Mouse (Mus musculus): ENCODE measurements around the gene Prepl. TPM values are rescaled to one million over a fixed set of nuclear protein-coding genes. Genes with fewer than 3 reads are reported as not detected.

Prepl gene
- total RNA-seq, 2 experiments from 2014 or later: 85.9 to 87.3 TPM

GRCm38 (mm10) chr17:85073214-85073613, 16.8 kb downstream of the Prepl start:
- no peak for DNase-seq

DNA sequence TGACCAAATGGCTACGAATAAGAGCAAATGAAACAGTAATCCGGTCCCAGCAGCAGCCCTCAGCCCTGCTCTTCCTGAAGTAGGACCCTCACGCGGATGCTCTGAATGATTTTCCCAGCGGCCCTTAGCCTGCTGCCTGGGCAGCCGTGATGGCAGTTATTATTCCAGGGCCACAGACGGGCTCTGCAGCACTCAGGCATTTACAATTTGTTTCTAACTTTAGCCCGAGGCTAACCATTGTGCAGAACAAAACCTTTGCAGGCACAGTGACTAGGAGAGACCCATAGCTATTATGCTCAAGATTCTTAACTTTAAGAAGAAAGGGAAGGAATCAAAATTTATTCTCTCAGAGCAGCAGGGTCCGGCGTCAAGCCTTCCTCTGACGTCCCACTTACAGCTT, 17.7 kb downstream of the Prepl start:
- intact Hi-C loops (cut with DNase I; ENCODE audit: low total_unique reads): no loop called here
- DNase-seq: no peak

More at GRCm38 (mm10) chr17:85073214-85073613, 16.8 kb downstream of the Prepl start:
- intact Hi-C loops (cut with DNase I; ENCODE audit: low total_unique reads): no loop called here

DNA sequence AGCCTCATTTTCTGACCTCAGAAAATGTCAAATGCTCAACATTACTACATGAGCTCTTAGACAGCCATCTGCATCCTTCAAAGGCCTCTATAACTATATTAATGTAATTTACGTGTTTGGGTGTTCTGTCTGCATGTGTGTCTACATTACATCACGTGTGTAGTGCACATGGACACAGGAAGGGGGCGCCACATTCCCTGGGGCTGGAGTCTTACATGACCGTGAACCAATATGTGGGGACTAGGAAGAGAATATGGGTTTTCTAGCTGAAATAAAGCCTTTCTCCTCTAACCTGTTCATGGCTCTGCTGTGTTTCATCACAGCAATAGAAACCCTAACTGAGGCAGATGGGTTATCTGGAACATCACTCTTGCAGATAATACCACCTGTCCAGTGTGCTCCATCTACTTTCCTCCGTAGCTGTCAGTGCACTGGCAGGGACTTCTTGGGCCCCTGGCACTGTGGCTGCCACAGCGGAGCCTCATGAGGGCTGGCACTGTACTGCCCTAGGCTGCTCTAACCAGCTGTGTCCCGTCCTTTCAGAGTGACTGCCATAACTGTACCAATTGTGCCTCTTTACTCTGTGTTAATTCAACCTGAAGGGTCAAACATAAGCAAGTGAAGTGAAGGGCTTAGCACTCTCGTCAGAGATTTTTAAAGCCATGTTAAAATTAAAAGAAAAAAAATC, 18.8 kb downstream of the Prepl start:
- no peak for DNase-seq
- intact Hi-C loops (cut with DNase I; ENCODE audit: low total_unique reads): no loop called here

GRCm38 (mm10) chr17:85070658-85071057, 19.4 kb downstream of the Prepl start:
- DNase-seq: no peak
- intact Hi-C loops (cut with DNase I; ENCODE audit: low total_unique reads): no loop called here

GRCm38 (mm10) chr17:85067331-85067730, 22.7 kb downstream of the Prepl start:
- no peak for DNase-seq
- intact Hi-C loops (cut with DNase I; ENCODE audit: low total_unique reads): no loop called here

DNA sequence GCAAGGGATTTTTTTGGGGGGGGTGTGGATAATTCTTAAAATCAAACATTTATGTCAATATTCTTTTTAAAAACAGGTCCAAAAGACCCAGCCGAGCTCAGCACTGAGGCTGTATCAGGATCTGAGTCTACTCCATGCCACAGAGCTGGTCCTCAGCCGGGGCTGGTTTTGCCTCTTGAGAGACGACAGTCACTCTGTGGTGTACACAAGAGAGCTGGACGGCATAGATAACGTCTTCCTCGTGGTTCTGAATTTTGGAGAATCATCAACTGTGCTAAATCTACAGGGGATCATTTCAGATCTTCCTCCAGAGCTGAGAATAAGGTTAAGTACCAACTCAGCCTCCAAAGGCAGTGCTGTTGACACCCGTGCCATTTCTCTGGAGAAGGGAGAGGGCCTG, 26.5 kb downstream of the Prepl start:
- no peak for DNase-seq
- intact Hi-C loops (cut with DNase I; ENCODE audit: low total_unique reads): no loop called here

GRCm38 (mm10) chr17:85059136-85059535, 30.9 kb downstream of the Prepl start:
- intact Hi-C loops (cut with DNase I; ENCODE audit: low total_unique reads): no loop called here
- DNase-seq: no peak

DNA sequence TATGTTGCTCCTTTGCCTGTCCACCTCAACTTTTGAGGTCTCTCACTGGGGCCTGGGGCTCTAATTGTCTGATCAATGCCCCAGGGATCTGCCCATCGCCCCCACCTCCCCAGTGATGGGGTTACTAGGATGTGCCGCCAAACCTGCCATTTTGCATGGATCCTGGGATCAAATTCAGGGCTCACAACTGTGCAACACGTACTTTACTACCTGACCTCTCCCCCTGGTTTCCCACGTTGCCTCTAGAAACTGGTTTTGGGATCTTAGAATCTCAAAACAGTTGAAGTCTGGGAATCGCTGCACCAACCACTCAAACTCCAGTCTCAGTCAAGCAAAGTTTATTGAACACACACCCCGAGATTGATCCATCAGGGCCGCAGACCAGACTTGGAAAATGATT, 31.8 kb downstream of the Prepl start:
- intact Hi-C loops (cut with DNase I; ENCODE audit: low total_unique reads): no loop called here
- DNase-seq: no peak

DNA sequence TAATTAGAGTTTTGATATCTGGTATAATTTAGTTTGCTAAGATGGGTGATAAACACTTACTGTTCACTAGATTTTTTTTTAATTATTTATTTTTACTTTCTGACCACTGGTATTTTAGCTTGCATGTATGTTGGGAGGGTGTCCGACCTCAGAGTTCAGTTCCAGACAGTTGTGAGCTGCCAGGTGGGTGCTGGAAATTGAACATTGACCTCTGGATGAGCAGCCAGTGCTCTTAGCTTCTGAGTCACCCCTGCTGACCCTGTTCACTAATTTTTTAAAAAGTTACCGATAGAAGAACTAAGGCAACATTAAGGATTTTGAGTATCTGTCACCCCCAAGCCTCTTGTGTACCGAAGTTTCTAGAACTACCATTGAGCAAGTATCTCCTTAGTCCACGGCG, 41.7 kb downstream of the Prepl start:
- intact Hi-C loops (cut with DNase I; ENCODE audit: low total_unique reads): no loop called here
- no peak for DNase-seq

GRCm38 (mm10) chr17:85045160-85045559, 44.9 kb downstream of the Prepl start:
- DNase-seq: no peak
- intact Hi-C loops (cut with DNase I; ENCODE audit: low total_unique reads): no loop called here

GRCm38 (mm10) chr17:85044466-85044865, 45.6 kb downstream of the Prepl start:
- no peak for DNase-seq
- intact Hi-C loops (cut with DNase I; ENCODE audit: low total_unique reads): no loop called here

- intact Hi-C loops (cut with DNase I; ENCODE audit: low total_unique reads): no loop called here
Measured at GRCm38 (mm10) chr17:85043404-85043816, 46.6 kb downstream of the Prepl start.

GRCm38 (mm10) chr17:85042419-85042818, 47.6 kb downstream of the Prepl start:
- DNase-seq: no peak
- intact Hi-C loops (cut with DNase I; ENCODE audit: low total_unique reads): no loop called here

More at GRCm38 (mm10) chr17:85043404-85043816, 46.6 kb downstream of the Prepl start:
- no peak for DNase-seq

- no peak for DNase-seq
- intact Hi-C loops (cut with DNase I; ENCODE audit: low total_unique reads): no loop called here
Measured at GRCm38 (mm10) chr17:85040913-85041312, 49.1 kb downstream of the Prepl start.

DNA sequence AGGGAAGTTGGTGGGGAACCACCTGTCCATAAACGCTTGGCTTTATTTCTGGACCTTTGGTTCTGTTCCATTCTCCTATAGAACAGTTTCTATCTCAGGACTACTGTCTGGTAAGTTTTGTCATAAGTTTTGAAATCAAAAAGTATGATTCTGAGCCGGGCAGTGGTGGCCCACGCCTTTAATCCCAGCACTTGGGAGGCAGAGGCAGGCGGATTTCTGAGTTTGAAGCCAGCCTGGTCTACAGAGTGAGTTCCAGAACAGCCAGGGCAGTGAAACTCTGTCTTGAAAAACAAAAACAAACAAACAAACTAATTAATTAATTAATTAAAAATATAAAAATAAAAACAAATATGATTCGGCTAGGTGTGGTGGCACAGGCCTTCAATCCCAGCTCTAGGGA, 51.3 kb downstream of the Prepl start:
- DNase-seq: no peak
- intact Hi-C loops (cut with DNase I; ENCODE audit: low total_unique reads): no loop called here

- intact Hi-C loops (cut with DNase I; ENCODE audit: low total_unique reads): no loop called here
- no peak for DNase-seq
Measured at GRCm38 (mm10) chr17:85038311-85038710, 51.7 kb downstream of the Prepl start.

GRCm38 (mm10) chr17:85037855-85038254, 52.2 kb downstream of the Prepl start:
- intact Hi-C loops (cut with DNase I; ENCODE audit: low total_unique reads): no loop called here
- no peak for DNase-seq

- intact Hi-C loops (cut with DNase I; ENCODE audit: low total_unique reads): no loop called here
- DNase-seq: no peak
Measured at GRCm38 (mm10) chr17:85034068-85034467, 56.0 kb downstream of the Prepl start.

DNA sequence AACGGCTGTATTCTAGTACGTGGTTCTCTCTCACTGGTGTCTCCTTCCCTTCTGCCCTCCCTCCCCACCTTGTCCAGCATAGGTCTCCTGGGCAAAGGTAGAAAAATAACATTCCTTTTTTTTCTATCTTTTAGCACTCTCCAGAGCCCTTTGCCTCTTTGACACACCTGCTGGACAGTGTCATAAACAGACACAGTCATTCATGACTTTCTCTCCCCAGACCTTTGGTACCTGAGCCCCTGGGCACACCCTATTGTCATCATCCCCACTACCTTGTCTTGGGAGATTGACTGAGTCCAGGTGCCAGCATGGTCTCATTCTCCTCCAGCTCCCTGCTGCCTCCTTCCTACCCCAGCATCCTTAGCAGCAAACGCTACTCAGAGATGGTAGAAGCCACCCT, 57.0 kb downstream of the Prepl start:
- intact Hi-C loops (cut with DNase I; ENCODE audit: low total_unique reads): no loop called here
- no peak for DNase-seq

GRCm38 (mm10) chr17:85030651-85031050, 59.4 kb downstream of the Prepl start:
- intact Hi-C loops (cut with DNase I; ENCODE audit: low total_unique reads): no loop called here
- DNase-seq: no peak

- intact Hi-C loops (cut with DNase I; ENCODE audit: low total_unique reads): no loop called here
- DNase-seq: no peak
Measured at GRCm38 (mm10) chr17:85028797-85029196, 61.2 kb downstream of the Prepl start.

All from gastrocnemius, postnatal 14 days (tissue).